Mouse (Mus musculus): ENCODE measurements around the gene Zmat5. TPM values are rescaled to one million over a fixed set of nuclear protein-coding genes. Genes with fewer than 3 reads are reported as not detected.

Zmat5 gene
- polyA plus RNA-seq, 1 experiment from 2014 or later, result 85.5 TPM

- Histone ChIP-seq H3K9me3 (ENCODE audit: control insufficient read depth, low read length) (no peaks in the 10 kb centered on the region), H3K4me3 (ENCODE audit: low read depth, low read length) (no peak overlapping the region), H3K36me3 (ENCODE audit: control insufficient read depth, insufficient read depth, low read length) (peaks cover 2% of the 10 kb centered on the region; the same call in 1 of the 2 replicates), H3K27me3 (ENCODE audit: control insufficient read depth, insufficient read depth, low read length) (no peaks in the 10 kb centered on the region), H3K4me2 (no peak overlapping the region), H3K27ac (ENCODE audit: low read depth, low read length) (no peak overlapping the region), H3K4me1 (ENCODE audit: control insufficient read depth, insufficient read depth, low read length) (no peaks in the 10 kb centered on the region), H3K9ac (ENCODE audit: low read length) (no peak overlapping the region)
- WGBS, result 62% methylated on average over 11 of the region's 11 CpGs
- ATAC-seq (ENCODE audit: low FRiP score) (no peak), DNase-seq (ENCODE audit: low spot score, missing footprints) (no peak)
Measured at GRCm38 (mm10) chr11:4720393-4720792, 15.9 kb downstream of the Zmat5 start.

- ATAC-seq (ENCODE audit: low FRiP score) (no peak), DNase-seq (ENCODE audit: low spot score, missing footprints) (no peak)
- no peaks in the 10 kb centered on the region for H3K4me1 ChIP-seq (ENCODE audit: control insufficient read depth, insufficient read depth, low read length)
- no peak overlapping the region for H3K27ac ChIP-seq (ENCODE audit: low read depth, low read length)
- no peak overlapping the region for H3K9ac ChIP-seq (ENCODE audit: low read length)
- no peaks in the 10 kb centered on the region for H3K27me3 ChIP-seq (ENCODE audit: control insufficient read depth, insufficient read depth, low read length)
- no peak overlapping the region for H3K4me3 ChIP-seq (ENCODE audit: low read depth, low read length)
- WGBS, result 56% methylated on average over 7 of the region's 7 CpGs
- H3K4me2 ChIP-seq, result no peak overlapping the region
- H3K9me3 ChIP-seq (ENCODE audit: control insufficient read depth, low read length), result no peaks in the 10 kb centered on the region
- peaks cover 5% of the 10 kb centered on the region; the same call in 1 of the 2 replicates for H3K36me3 ChIP-seq (ENCODE audit: control insufficient read depth, insufficient read depth, low read length)
Measured at GRCm38 (mm10) chr11:4720900-4721580, 16.6 kb downstream of the Zmat5 start.

GRCm38 (mm10) chr11:4721728-4722127, 17.2 kb downstream of the Zmat5 start:
- no peak for DNase-seq (ENCODE audit: low spot score, missing footprints)
- Histone ChIP-seq H3K9ac (ENCODE audit: low read length) (no peak overlapping the region), H3K27ac (ENCODE audit: low read depth, low read length) (no peak overlapping the region), H3K36me3 (ENCODE audit: control insufficient read depth, insufficient read depth, low read length) (peaks cover 5% of the 10 kb centered on the region; the same call in 1 of the 2 replicates), H3K27me3 (ENCODE audit: control insufficient read depth, insufficient read depth, low read length) (no peaks in the 10 kb centered on the region), H3K4me3 (ENCODE audit: low read depth, low read length) (no peak overlapping the region), H3K4me2 (no peak overlapping the region), H3K4me1 (ENCODE audit: control insufficient read depth, insufficient read depth, low read length) (no peaks in the 10 kb centered on the region), H3K9me3 (ENCODE audit: control insufficient read depth, low read length) (no peaks in the 10 kb centered on the region)
- no peak for ATAC-seq (ENCODE audit: low FRiP score)
- whole genome bisulfite sequencing, result 92% methylated on average over 8 of the region's 8 CpGs

DNA sequence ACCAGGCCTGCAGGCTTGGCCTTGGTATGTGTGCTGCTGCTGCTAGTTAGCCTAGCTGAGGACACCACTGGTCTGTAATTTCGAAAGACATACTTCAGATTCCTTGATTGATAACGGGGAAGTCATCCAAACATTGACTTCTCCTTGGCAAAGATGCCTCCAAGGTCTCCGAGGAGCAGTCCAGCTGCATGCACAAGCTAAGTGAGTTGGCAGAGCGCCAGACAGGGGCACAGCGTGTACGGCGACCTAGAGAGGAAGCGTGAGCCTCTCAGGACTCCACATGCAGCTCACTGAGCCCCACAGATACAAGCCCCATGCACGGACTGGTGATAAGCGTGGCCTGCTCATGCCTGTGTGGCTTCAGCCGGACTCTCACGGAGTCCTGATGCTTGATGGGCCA, 25.1 kb downstream of the Zmat5 start:
- Histone ChIP-seq H3K4me2 (no peak overlapping the region), H3K4me3 (ENCODE audit: low read depth, low read length) (no peak overlapping the region), H3K9ac (ENCODE audit: low read length) (no peak overlapping the region), H3K27me3 (ENCODE audit: control insufficient read depth, insufficient read depth, low read length) (no peaks in the 10 kb centered on the region), H3K36me3 (ENCODE audit: control insufficient read depth, insufficient read depth, low read length) (peaks cover 3% of the 10 kb centered on the region; the same call in 1 of the 2 replicates), H3K4me1 (ENCODE audit: control insufficient read depth, insufficient read depth, low read length) (no peaks in the 10 kb centered on the region; the same call in 1 of the 2 replicates), H3K9me3 (ENCODE audit: control insufficient read depth, low read length) (no peaks in the 10 kb centered on the region), H3K27ac (ENCODE audit: low read depth, low read length) (no peak overlapping the region)
- 86% methylated on average over 12 of the region's 12 CpGs for WGBS
- ATAC-seq (ENCODE audit: low FRiP score), result no peak
- no peak for DNase-seq (ENCODE audit: low spot score, missing footprints)

DNA sequence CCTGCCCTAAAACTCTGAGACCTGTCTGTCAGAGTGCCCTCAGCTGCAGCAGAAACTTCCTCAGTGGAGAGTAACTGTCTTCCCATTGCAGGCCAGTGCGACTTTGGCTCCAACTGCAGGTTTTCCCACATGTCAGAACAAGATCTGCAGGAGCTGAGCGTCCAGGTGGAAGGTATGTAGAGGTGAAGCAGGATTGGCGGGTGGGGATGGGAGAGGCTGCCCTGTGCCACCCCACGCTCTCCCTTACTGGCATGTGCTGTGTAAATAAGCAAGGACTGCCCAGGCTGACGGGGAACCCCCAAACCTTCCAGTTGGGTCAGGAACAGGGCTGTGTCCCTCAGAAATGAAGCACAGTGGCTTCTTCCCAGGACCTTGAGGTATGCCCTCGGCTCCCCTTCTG, 25.6 kb downstream of the Zmat5 start:
- ATAC-seq (ENCODE audit: low FRiP score), result no peak

DNA sequence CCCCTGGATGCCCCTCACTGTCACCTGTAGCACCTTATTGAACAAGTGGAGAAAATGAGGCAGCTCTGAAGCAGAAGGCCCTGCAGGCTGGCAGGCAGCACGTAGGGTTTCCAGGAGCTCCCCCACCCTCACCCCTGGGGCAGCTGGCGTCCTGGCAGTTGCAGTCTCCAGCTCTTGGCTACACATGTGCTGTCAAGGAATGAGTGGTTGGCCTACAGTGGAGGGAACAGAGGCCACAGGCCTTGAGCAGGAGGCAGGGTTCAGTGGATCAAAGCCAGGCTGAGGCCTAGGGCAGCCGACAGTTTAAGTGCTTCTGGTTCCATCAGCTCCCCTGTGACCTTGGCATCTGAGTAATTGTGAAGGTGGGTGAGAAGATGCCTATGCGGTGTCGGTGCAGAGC, 26.4 kb downstream of the Zmat5 start:
- Histone ChIP-seq H3K4me3 (ENCODE audit: low read depth, low read length) (no peak overlapping the region), H3K27ac (ENCODE audit: low read depth, low read length) (no peak overlapping the region), H3K36me3 (ENCODE audit: control insufficient read depth, insufficient read depth, low read length) (no peaks in the 10 kb centered on the region), H3K4me2 (no peak overlapping the region), H3K9ac (ENCODE audit: low read length) (no peak overlapping the region), H3K9me3 (ENCODE audit: control insufficient read depth, low read length) (no peaks in the 10 kb centered on the region), H3K4me1 (ENCODE audit: control insufficient read depth, insufficient read depth, low read length) (peaks cover 9% of the 10 kb centered on the region), H3K27me3 (ENCODE audit: control insufficient read depth, insufficient read depth, low read length) (no peaks in the 10 kb centered on the region)
- WGBS, result 86% methylated on average over 5 of the region's 5 CpGs
- ATAC-seq (ENCODE audit: low FRiP score), result no peak
- no peak for DNase-seq (ENCODE audit: low spot score, missing footprints)

More for the DNA sequence above, 25.6 kb downstream of the Zmat5 start:
- Histone ChIP-seq H3K27ac (ENCODE audit: low read depth, low read length) (no peak overlapping the region), H3K36me3 (ENCODE audit: control insufficient read depth, insufficient read depth, low read length) (peaks cover 3% of the 10 kb centered on the region; the same call in 1 of the 2 replicates), H3K9ac (ENCODE audit: low read length) (no peak overlapping the region), H3K9me3 (ENCODE audit: control insufficient read depth, low read length) (no peaks in the 10 kb centered on the region), H3K27me3 (ENCODE audit: control insufficient read depth, insufficient read depth, low read length) (no peaks in the 10 kb centered on the region), H3K4me3 (ENCODE audit: low read depth, low read length) (no peak overlapping the region), H3K4me1 (ENCODE audit: control insufficient read depth, insufficient read depth, low read length) (peaks cover 3% of the 10 kb centered on the region), H3K4me2 (no peak overlapping the region)
- DNase-seq (ENCODE audit: low spot score, missing footprints), result no peak
- 81% methylated on average over 6 of the region's 6 CpGs for WGBS

- peaks cover 9% of the 10 kb centered on the region for H3K4me1 ChIP-seq (ENCODE audit: control insufficient read depth, insufficient read depth, low read length)
- WGBS, result 67% methylated on average over 7 of the region's 7 CpGs
- no peak for DNase-seq (ENCODE audit: low spot score, missing footprints)
- no peak overlapping the region for H3K4me3 ChIP-seq (ENCODE audit: low read depth, low read length)
- no peak overlapping the region for H3K9ac ChIP-seq (ENCODE audit: low read length)
- no peaks in the 10 kb centered on the region for H3K9me3 ChIP-seq (ENCODE audit: control insufficient read depth, low read length)
- no peak overlapping the region for H3K4me2 ChIP-seq
- no peaks in the 10 kb centered on the region for H3K27me3 ChIP-seq (ENCODE audit: control insufficient read depth, insufficient read depth, low read length)
- no peak for ATAC-seq (ENCODE audit: low FRiP score)
- no peak overlapping the region for H3K27ac ChIP-seq (ENCODE audit: low read depth, low read length)
- no peaks in the 10 kb centered on the region for H3K36me3 ChIP-seq (ENCODE audit: control insufficient read depth, insufficient read depth, low read length)
Measured at GRCm38 (mm10) chr11:4731781-4732180, 27.3 kb downstream of the Zmat5 start.

DNA sequence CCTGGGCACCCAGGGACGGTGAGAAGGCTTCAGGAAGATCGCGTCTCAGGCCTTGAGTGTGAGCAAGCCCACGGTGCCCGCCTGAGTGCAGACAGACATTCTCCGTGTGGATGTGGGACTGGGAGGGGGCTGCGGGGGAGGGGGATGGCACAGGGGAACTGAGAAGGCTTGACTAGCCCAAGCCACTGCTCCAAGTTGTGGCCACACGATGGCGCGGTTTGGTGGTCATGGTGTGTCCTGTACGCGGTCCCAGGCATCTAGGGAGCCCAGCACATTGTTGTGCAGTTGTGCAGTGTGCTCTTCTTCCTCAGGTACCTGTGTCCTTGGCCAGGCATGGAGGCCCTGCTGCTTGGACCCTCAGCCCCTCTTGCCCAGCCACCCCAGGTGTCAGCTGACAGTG, 29.7 kb downstream of the Zmat5 start:
- H3K9ac ChIP-seq (ENCODE audit: low read length), result no peak overlapping the region
- no peaks in the 10 kb centered on the region for H3K27me3 ChIP-seq (ENCODE audit: control insufficient read depth, insufficient read depth, low read length)
- ATAC-seq (ENCODE audit: low FRiP score) (peak; percentile 65), DNase-seq (ENCODE audit: low spot score, missing footprints) (peak; percentile 92)
- whole genome bisulfite sequencing, result 30% methylated on average over 12 of the region's 12 CpGs
- H3K4me2 ChIP-seq, result no peak overlapping the region
- H3K36me3 ChIP-seq (ENCODE audit: control insufficient read depth, insufficient read depth, low read length), result no peaks in the 10 kb centered on the region
- no peak overlapping the region for H3K4me3 ChIP-seq (ENCODE audit: low read depth, low read length)
- H3K27ac ChIP-seq (ENCODE audit: low read depth, low read length), result no peak overlapping the region
- H3K9me3 ChIP-seq (ENCODE audit: control insufficient read depth, low read length), result no peaks in the 10 kb centered on the region
- peaks cover 9% of the 10 kb centered on the region for H3K4me1 ChIP-seq (ENCODE audit: control insufficient read depth, insufficient read depth, low read length)

- WGBS, result 33% methylated on average over 6 of the region's 6 CpGs
- Histone ChIP-seq H3K9me3 (ENCODE audit: control insufficient read depth, low read length) (no peaks in the 10 kb centered on the region), H3K4me1 (ENCODE audit: control insufficient read depth, insufficient read depth, low read length) (peaks cover 9% of the 10 kb centered on the region), H3K36me3 (ENCODE audit: control insufficient read depth, insufficient read depth, low read length) (no peaks in the 10 kb centered on the region), H3K27ac (ENCODE audit: low read depth, low read length) (no peak overlapping the region), H3K9ac (ENCODE audit: low read length) (no peak overlapping the region), H3K4me2 (no peak overlapping the region), H3K4me3 (ENCODE audit: low read depth, low read length) (no peak overlapping the region), H3K27me3 (ENCODE audit: control insufficient read depth, insufficient read depth, low read length) (no peaks in the 10 kb centered on the region)
- no peak for ATAC-seq (ENCODE audit: low FRiP score)
- DNase-seq (ENCODE audit: low spot score, missing footprints), result no peak
Measured at GRCm38 (mm10) chr11:4736355-4736754, 31.9 kb downstream of the Zmat5 start.
